Mouse (Mus musculus) bone marrow, adult 2 months (tissue): ENCODE results near the gene Sec62. TPM values are rescaled to one million over a fixed set of nuclear protein-coding genes. Genes with fewer than 3 reads are reported as not detected.

Experiments
- H3K27ac ChIP-seq: fragments of 200-500 bp; 2 replicates; pipeline ENCODE4 v1.5.1; 2012; ENCODE audit warnings: low read depth, mild to moderate bottlenecking, control low read depth, inconsistent platforms, low read length; ENCODE audit not compliant: control insufficient read depth, poor library complexity, insufficient read depth
- H3K4me1 ChIP-seq: fragments of 200-500 bp; 2 replicates; pipeline ENCODE4 v1.6.1; 2011; ENCODE audit warnings: low read length; ENCODE audit not compliant: control insufficient read depth, insufficient read depth
- H3K4me3 ChIP-seq: fragments of 200-500 bp; replicated peaks from 2 replicates; pipeline ENCODE3; 2011; ENCODE audit warnings: mild to moderate bottlenecking, low read depth, low read length, control low read depth; ENCODE audit not compliant: control insufficient read depth
- CTCF ChIP-seq: fragments of 200-500 bp; IDR thresholded peaks from 2 replicates; pipeline ENCODE4 v1.5.1; 2011; ENCODE audit warnings: low read length, control low read depth; ENCODE audit not compliant: control insufficient read depth, insufficient read depth
- POLR2A ChIP-seq: fragments of 200-500 bp; IDR thresholded peaks from 2 replicates; pipeline ENCODE4 v1.6.1; 2011; ENCODE audit warnings: low read depth, mild to moderate bottlenecking, control low read depth, low read length, borderline replicate concordance; ENCODE audit not compliant: control insufficient read depth
- WGBS: fragments of 180-500 bp; shearing (Covaris S2); methylation state at CpG from one replicate; pipeline ENCODE4 v1.1.7; 2018; 5-methylcytosine and 5-hydroxymethylcytosine counted together
- polyA plus RNA-seq: library from polyadenylated mRNA; stranded (reverse); fragments of >200 nt; gene quantifications from 2 replicates; pipeline ENCODE4 v1.2.4, GENCODE M21; 2011; ENCODE audit warnings: low replicate concordance; ENCODE audit not compliant: missing spikeins, insufficient read depth, insufficient read length

Gene Sec62
- polyA plus RNA-seq, 1 experiment: 65.8 TPM

- no peak for TF ChIP-seq CTCF
- TF ChIP-seq POLR2A: no peak
- Histone ChIP-seq H3K27ac (no peak overlapping the region), H3K4me1 (no peaks in the 10 kb centered on the region), H3K4me3 (no peak overlapping the region)
- WGBS: 92% methylated on average over 3 of the region's 3 CpGs
These were observed 9.5 kb downstream of the Sec62 start for GRCm38 (mm10) chr3:30802171-30802570.

- WGBS: 57% methylated on average over 3 of the region's 3 CpGs
- TF ChIP-seq CTCF (no peak), POLR2A (no peak)
- Histone ChIP-seq H3K4me3 (no peak overlapping the region), H3K4me1 (no peaks in the 10 kb centered on the region), H3K27ac (no peak overlapping the region)
These were observed 20.2 kb downstream of the Sec62 start for GRCm38 (mm10) chr3:30812881-30813280.

- TF ChIP-seq CTCF: no peak
- no peak for TF ChIP-seq POLR2A
- H3K4me1 ChIP-seq: no peaks in the 10 kb centered on the region
- no peak overlapping the region for H3K27ac ChIP-seq
- H3K4me3 ChIP-seq: no peak overlapping the region
- WGBS: 95% methylated on average over 16 of the region's 16 CpGs
These were observed 26.0 kb downstream of the Sec62 start for GRCm38 (mm10) chr3:30818630-30819125.

GRCm38 (mm10) chr3:30822163-30822562, 29.5 kb downstream of the Sec62 start:
- no peak for TF ChIP-seq POLR2A
- no peak for TF ChIP-seq CTCF
- WGBS: 84% methylated on average over 8 of the region's 8 CpGs
- H3K4me1 ChIP-seq: no peaks in the 10 kb centered on the region; the same call in 1 of the 2 replicates
- no peak overlapping the region for H3K27ac ChIP-seq
- no peak overlapping the region for H3K4me3 ChIP-seq

DNA sequence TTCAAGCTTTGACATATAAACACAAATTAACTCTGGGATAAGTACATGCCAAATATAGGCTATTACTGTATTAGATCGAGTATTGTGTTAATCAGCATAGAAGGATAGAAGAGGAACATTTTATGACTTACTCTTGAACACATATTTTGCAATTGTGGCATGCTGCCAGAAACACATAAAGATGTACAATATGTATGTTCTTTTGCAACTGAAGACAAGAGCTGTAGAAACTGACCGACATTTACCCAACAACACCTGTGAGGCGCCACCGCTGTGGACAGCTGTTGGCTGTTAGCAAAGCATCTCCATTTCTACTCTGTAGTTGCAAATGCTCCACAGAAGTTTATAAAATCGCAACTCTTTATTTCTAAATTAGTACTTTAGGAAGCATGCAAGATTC, 33.4 kb downstream of the Sec62 start:
- WGBS: 59% methylated on average over 5 of the region's 5 CpGs
- no peaks in the 10 kb centered on the region; the same call in 1 of the 2 replicates for H3K4me1 ChIP-seq
- no peak overlapping the region for H3K4me3 ChIP-seq
- H3K27ac ChIP-seq: no peak overlapping the region
- TF ChIP-seq POLR2A (no peak), CTCF (no peak)

DNA sequence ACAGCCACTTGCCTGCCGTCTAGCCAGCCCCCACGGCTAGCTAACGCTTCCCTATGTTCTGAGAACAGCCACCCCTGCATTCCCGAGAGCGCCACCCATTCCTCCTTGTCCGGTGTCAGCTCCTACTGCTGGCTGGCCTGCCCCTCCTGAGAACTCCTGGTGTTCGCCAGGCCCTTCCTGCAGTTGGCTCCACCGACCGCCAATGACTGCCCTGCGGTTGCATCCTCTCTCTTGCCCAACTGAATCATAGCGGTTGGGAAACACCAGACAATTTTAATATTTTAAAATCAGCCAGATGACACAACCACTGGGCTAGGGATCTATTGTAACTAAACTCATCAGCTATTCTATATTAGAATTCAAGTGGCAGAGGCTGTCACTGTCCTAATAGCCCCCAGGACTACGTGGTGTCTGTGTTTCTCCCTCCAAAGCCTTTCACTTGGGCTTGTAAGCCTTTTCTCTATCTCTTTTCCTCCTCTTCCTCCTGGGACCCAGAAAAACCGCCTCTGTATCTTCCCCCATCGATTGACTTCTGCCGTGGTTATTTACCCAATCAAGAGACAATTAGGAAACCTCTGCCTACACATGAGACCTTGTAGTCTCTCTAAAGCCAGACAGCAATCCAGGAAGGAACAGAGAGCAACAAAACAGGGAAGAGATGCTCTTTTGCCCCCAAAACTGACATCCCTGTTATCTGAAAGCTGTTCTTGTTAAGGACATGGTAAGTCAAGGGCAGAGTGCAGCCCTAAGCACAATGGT, 39.4 kb downstream of the Sec62 start:
- 44% methylated on average over 15 of the region's 15 CpGs for WGBS
- peak overlapping the region; percentile 52 for H3K27ac ChIP-seq

GRCm38 (mm10) chr3:30833254-30833653, 40.6 kb downstream of the Sec62 start:
- Histone ChIP-seq H3K4me3 (no peak overlapping the region), H3K4me1 (no peaks in the 10 kb centered on the region; the same call in 1 of the 2 replicates), H3K27ac (no peak overlapping the region)
- WGBS: 61% methylated on average over 3 of the region's 3 CpGs
- TF ChIP-seq POLR2A (no peak), CTCF (no peak)

More for the DNA sequence above, 39.4 kb downstream of the Sec62 start:
- TF ChIP-seq POLR2A: no peak
- TF ChIP-seq CTCF: no peak
- H3K4me3 ChIP-seq: no peak overlapping the region
- no peaks in the 10 kb centered on the region; the same call in 1 of the 2 replicates for H3K4me1 ChIP-seq

DNA sequence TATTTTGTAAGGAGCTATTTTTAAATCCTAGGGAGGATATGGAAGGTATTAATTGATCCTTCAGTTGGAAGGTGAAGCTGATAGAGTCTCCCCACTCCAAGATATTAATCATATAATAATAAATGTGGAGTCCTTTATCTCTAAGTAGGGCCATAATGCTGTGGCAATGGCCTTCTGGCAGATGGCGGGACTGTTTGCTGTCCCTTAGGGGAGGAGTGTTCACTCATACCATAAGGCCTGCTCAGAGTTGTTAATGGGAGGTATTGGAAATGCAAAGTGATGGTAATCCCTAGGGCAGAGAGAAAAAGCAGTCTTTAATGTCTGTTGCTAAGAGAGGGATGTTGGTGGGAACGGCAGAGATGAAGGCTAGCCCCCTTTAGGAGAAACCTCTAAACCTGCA, 53.1 kb downstream of the Sec62 start:
- no peak for TF ChIP-seq CTCF
- TF ChIP-seq POLR2A: no peak
- Histone ChIP-seq H3K27ac (no peak overlapping the region), H3K4me1 (no peaks in the 10 kb centered on the region), H3K4me3 (no peak overlapping the region)
- 82% methylated on average over 2 of the region's 2 CpGs for WGBS

DNA sequence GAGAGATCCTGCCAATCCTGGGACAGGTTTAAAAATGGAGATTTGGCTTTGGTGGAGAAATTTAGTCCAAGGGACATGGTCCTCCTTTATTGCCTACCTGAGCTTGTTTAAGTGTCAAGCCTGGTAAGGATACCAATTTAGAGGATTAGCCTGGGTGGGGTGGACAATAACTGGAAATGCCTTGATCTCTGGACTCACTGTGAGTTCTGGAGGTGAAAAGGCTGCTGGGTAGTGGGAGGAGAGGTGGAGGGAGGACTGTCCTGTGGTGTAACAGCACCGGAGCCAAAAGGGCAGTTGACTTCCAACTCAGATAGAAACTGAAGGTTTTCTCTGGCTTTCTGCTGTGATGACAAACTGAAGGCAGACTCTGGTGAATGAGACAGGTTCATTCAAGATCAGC, 54.7 kb downstream of the Sec62 start:
- WGBS: 67% methylated on average over 1 of the region's 1 CpGs
- no peak overlapping the region for H3K4me3 ChIP-seq
- no peaks in the 10 kb centered on the region for H3K4me1 ChIP-seq
- H3K27ac ChIP-seq: no peak overlapping the region
- TF ChIP-seq POLR2A (no peak), CTCF (no peak)
